Mouse (Mus musculus): ENCODE data around the gene Cabin1.
"Not testable (repeated sequence)": the region's sequence is repeated elsewhere in the genome, so short reads cannot be mapped to it uniquely, and the experiment has no call there.

The Cabin1 gene

GRCm38 (mm10) chr10:75767756-75768155, 3.6 kb upstream of the Cabin1 start:
- DNase-seq (ENCODE audit: low spot score in 2 of 2), result not testable (repeated sequence)

GRCm38 (mm10) chr10:75766856-75767255, 2.7 kb upstream of the Cabin1 start:
- DNase-seq (ENCODE audit: low spot score in 2 of 2), result no peak

GRCm38 (mm10) chr10:75764519-75765473, 655 bp upstream of the Cabin1 start:
- peak; percentile 66 to 76 for DNase-seq (ENCODE audit: low spot score in 2 of 2)

- DNase-seq (ENCODE audit: low spot score in 2 of 2), result no peak
Observed at GRCm38 (mm10) chr10:75762413-75762812, 1.7 kb downstream of the Cabin1 start.

- DNase-seq (ENCODE audit: low spot score in 2 of 2), result no peak
Observed at GRCm38 (mm10) chr10:75760311-75760710, 3.8 kb downstream of the Cabin1 start.

GRCm38 (mm10) chr10:75756719-75757118, 7.4 kb downstream of the Cabin1 start:
- no peak for DNase-seq (ENCODE audit: low spot score in 2 of 2)

GRCm38 (mm10) chr10:75744017-75744416, 20.1 kb downstream of the Cabin1 start:
- DNase-seq (ENCODE audit: low spot score in 2 of 2), result peak; percentile 57 to 85

GRCm38 (mm10) chr10:75743369-75743768, 20.8 kb downstream of the Cabin1 start:
- no peak for DNase-seq (ENCODE audit: low spot score in 2 of 2)

- no peak for DNase-seq (ENCODE audit: low spot score in 2 of 2)
Observed at GRCm38 (mm10) chr10:75740866-75741265, 23.3 kb downstream of the Cabin1 start.

- DNase-seq (ENCODE audit: low spot score in 2 of 2), result no peak
Observed at GRCm38 (mm10) chr10:75725449-75725848, 38.7 kb downstream of the Cabin1 start.

- no peak for DNase-seq (ENCODE audit: low spot score in 2 of 2)
Observed at GRCm38 (mm10) chr10:75720215-75720614, 43.9 kb downstream of the Cabin1 start.

GRCm38 (mm10) chr10:75714795-75715194, 49.3 kb downstream of the Cabin1 start:
- no peak for DNase-seq (ENCODE audit: low spot score in 2 of 2)

GRCm38 (mm10) chr10:75713026-75713425, 51.1 kb downstream of the Cabin1 start:
- DNase-seq (ENCODE audit: low spot score in 2 of 2), result no peak

GRCm38 (mm10) chr10:75710210-75710609, 53.9 kb downstream of the Cabin1 start:
- DNase-seq (ENCODE audit: low spot score in 2 of 2), result no peak

GRCm38 (mm10) chr10:75709261-75709660, 54.9 kb downstream of the Cabin1 start:
- DNase-seq (ENCODE audit: low spot score in 2 of 2), result no peak

GRCm38 (mm10) chr10:75708633-75708992, 55.5 kb downstream of the Cabin1 start:
- peak in 1 of 2 experiments; percentile 12 for DNase-seq (ENCODE audit: low spot score in 2 of 2)

- no peak for DNase-seq (ENCODE audit: low spot score in 2 of 2)
Observed at GRCm38 (mm10) chr10:75707901-75708632, 56.1 kb downstream of the Cabin1 start.

- DNase-seq (ENCODE audit: low spot score in 2 of 2), result no peak
Observed at GRCm38 (mm10) chr10:75706632-75707216, 57.4 kb downstream of the Cabin1 start.

- no peak for DNase-seq (ENCODE audit: low spot score in 2 of 2)
Observed at GRCm38 (mm10) chr10:75705681-75706400, 58.3 kb downstream of the Cabin1 start.

- no peak for DNase-seq (ENCODE audit: low spot score in 2 of 2)
Observed at GRCm38 (mm10) chr10:75704212-75705185, 59.6 kb downstream of the Cabin1 start.
